Mouse (Mus musculus): Measurements from ENCODE around the gene Hs1bp3. TPM values are rescaled to one million over a fixed set of nuclear protein-coding genes. Genes with fewer than 3 reads are reported as not detected.

Hs1bp3 gene
- polyA plus RNA-seq, 1 experiment from 2014 or later, result 10.8 TPM

DNA sequence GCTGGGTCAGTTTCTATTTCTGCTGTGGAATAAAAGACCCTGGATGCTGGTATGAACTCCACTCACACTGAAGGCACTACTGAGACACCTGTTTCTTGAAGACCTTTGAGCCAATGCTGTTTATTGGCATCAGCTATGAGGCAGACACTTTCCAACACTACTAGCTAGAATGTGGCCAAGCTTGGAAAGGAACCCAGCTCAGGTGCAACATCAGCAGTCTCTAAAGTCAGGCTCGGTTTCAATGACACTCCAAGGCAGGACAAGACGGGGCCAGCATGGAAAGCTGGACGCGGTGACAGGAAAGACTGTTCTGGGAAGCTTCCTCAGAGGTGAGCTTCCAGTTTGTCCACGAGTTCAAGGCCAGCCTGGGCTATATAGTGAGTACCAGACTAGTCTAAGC lies 80.0 kb downstream of the Hs1bp3 start:
- H3K4me1 ChIP-seq (replicated peaks), result 0 out of 2 replicates have a peak, but pooled peaks cover 5% of the 10 kb centered on the region
- WGBS, result 88% methylated on average over 5 of the region's 5 CpGs

More for the DNA sequence above, 80.0 kb downstream of the Hs1bp3 start:
- Histone ChIP-seq H3K9ac (no peak overlapping the region), H3K27ac (replicated peaks) (no peak overlapping the region), H3K9me3 (no peaks in the 10 kb centered on the region), H3K4me2 (no peak overlapping the region), H3K4me3 (no peak overlapping the region), H3K27me3 (no peaks in the 10 kb centered on the region), H3K36me3 (no peaks in the 10 kb centered on the region)
- no peak for ATAC-seq (ENCODE audit: low FRiP score, low read depth)

Other genes with a start within 250 kb of the Hs1bp3 start
- gene Ldah, start 105.3 kb upstream of the Hs1bp3 start, polyA plus RNA-seq (2015; fragmentation: Nextera tagmentation; extraction: Ambion mirVana), result 67.0 and 68.0 TPM in 2 replicates
- 0.41 and 0.65 TPM in 2 replicates for gene Gdf7, start 11.5 kb upstream of the Hs1bp3 start, polyA plus RNA-seq (2015; fragmentation: Nextera tagmentation; extraction: Ambion mirVana)
- gene Rhob, start 186.6 kb downstream of the Hs1bp3 start, polyA plus RNA-seq (2015; fragmentation: Nextera tagmentation; extraction: Ambion mirVana), result 94.4 and 103 TPM in 2 replicates